1 mouse cellular context compared by ENCODE assay signal in genomic region chr10:94921751-94922150, GRCm38 (mm10).
A peak's percentile ranks its signal among the peaks of the same experiment; 100 is the strongest.
TF ChIP-seq lines count a peak whose summit lies in the region.

No protein-coding gene starts in this region.

TF ChIP-seq in CH12.LX, 34 proteins besides CTCF, POLR2A, EP300 and RAD21 (continued from another document):
- 0 out of 2 replicates have a peak, but pooled peaks have one; percentile 20 for TF ChIP-seq SIN3A (IDR thresholded peaks at IDR 0.05; ENCODE audit: low read length)
- TF ChIP-seq MAX (IDR thresholded peaks at IDR 0.05; ENCODE audit: low read length) = peak; percentile 36; the same call in 1 of the 2 replicates
- no peak for TF ChIP-seq SMC3 (IDR thresholded peaks at IDR 0.05; ENCODE audit: low read depth, low read length)
- TF ChIP-seq TCF12 (IDR thresholded peaks at IDR 0.05; ENCODE audit: low read depth, low read length) = peak; percentile 58; the same call in 1 of the 2 replicates
- no peak for TF ChIP-seq PAX5 (IDR thresholded peaks at IDR 0.05; ENCODE audit: low read length)
- TF ChIP-seq BHLHE40 (IDR thresholded peaks at IDR 0.05; ENCODE audit: low read depth, low read length) = peak; percentile 77
- TF ChIP-seq MYC (IDR thresholded peaks at IDR 0.05; ENCODE audit: low read depth, low read length) = no peak; the same call in 1 of the 2 replicates
- no peak for TF ChIP-seq NELFE (IDR thresholded peaks at IDR 0.05; ENCODE audit: low read depth, low read length)
- peak; percentile 96 for TF ChIP-seq ZNF384 (IDR thresholded peaks at IDR 0.05; ENCODE audit: low read depth, low read length)
- no peak for TF ChIP-seq USF2 (conservative IDR thresholded peaks at IDR 0.05; ENCODE audit: low read depth, low read length)
- no peak for TF ChIP-seq MAFK (IDR thresholded peaks at IDR 0.05; ENCODE audit: insufficient replicate concordance, low read length)
- peak; percentile 92 for TF ChIP-seq CHD2 (IDR thresholded peaks at IDR 0.05; ENCODE audit: low read length)
- TF ChIP-seq TBP (conservative IDR thresholded peaks at IDR 0.05; ENCODE audit: low read depth, low read length) = no peak
- no peak for TF ChIP-seq RCOR1 (conservative IDR thresholded peaks at IDR 0.05; ENCODE audit: low read depth, low read length)
- no peak for TF ChIP-seq MXI1 (IDR thresholded peaks at IDR 0.05; ENCODE audit: low read depth, low read length)
- TF ChIP-seq KAT2A (IDR thresholded peaks at IDR 0.05; ENCODE audit: insufficient replicate concordance, low read length) = no peak
- TF ChIP-seq NRF1 (IDR thresholded peaks at IDR 0.05; ENCODE audit: low read depth, low read length) = no peak
- TF ChIP-seq HCFC1 (IDR thresholded peaks at IDR 0.05; ENCODE audit: low read depth, low read length) = no peak
- no peak for TF ChIP-seq ZKSCAN1 (IDR thresholded peaks at IDR 0.05; ENCODE audit: borderline replicate concordance, low read depth, low read length)
- TF ChIP-seq ZMIZ1 (IDR thresholded peaks at IDR 0.05; ENCODE audit: low read depth, low read length) = 0 out of 2 replicates have a peak, but pooled peaks have one; percentile 24
- TF ChIP-seq USF1 (IDR thresholded peaks at IDR 0.05; ENCODE audit: low read depth, low read length) = no peak
- peak; percentile 79; the same call in 1 of the 2 replicates for TF ChIP-seq MAZ (IDR thresholded peaks at IDR 0.05; ENCODE audit: low read depth, low read length)
- no peak for TF ChIP-seq UBTF (IDR thresholded peaks at IDR 0.05; ENCODE audit: low read depth, low read length)
- 0 out of 2 replicates have a peak, but pooled peaks have one; percentile 12 for TF ChIP-seq CHD1 (IDR thresholded peaks at IDR 0.05; ENCODE audit: low read depth, low read length)
- TF ChIP-seq E2F4 (IDR thresholded peaks at IDR 0.05; ENCODE audit: insufficient replicate concordance, low read depth, low read length) = no peak
- no peak for TF ChIP-seq ZC3H11A (IDR thresholded peaks at IDR 0.05; ENCODE audit: low read depth, low read length)
- TF ChIP-seq JUND (conservative IDR thresholded peaks at IDR 0.05; ENCODE audit: low read depth, low read length) = peak; percentile 48
- peak; percentile 65; the same call in 1 of the 2 replicates for TF ChIP-seq MEF2A (IDR thresholded peaks at IDR 0.05; ENCODE audit: borderline replicate concordance, low read depth, low read length)
- TF ChIP-seq ELF1 (IDR thresholded peaks at IDR 0.05; ENCODE audit: low read depth, low read length) = no peak
- TF ChIP-seq ETS1 (conservative IDR thresholded peaks at IDR 0.05; ENCODE audit: low read depth, low read length) = peak; percentile 76
